Mouse (Mus musculus) forebrain, embryonic 15.5 days (tissue): ENCODE results near the gene Tomm40l. TPM values are rescaled to one million over a fixed set of nuclear protein-coding genes. Genes with fewer than 3 reads are reported as not detected.

ENCODE experiments used
- ATAC-seq: fragments of 200-750 bp; cut with Nextera tagmentation; replicated peaks from 2 replicates; pipeline ENCODE4 v1.8.0; 2017; ENCODE audit warnings: mild to moderate bottlenecking, moderate TSS enrichment, moderate library complexity
- H3K27ac ChIP-seq: fragments of 300-500 bp; sonication (generic); replicated peaks from 2 replicates; pipeline ENCODE4 v1.5.1; 2015; ENCODE audit warnings: mild to moderate bottlenecking, inconsistent platforms
- H3K27me3 ChIP-seq: fragments of 300-500 bp; sonication (generic); 2 replicates; pipeline ENCODE4 v1.6.1; 2015; ENCODE audit warnings: inconsistent platforms
- H3K36me3 ChIP-seq: fragments of 300-500 bp; sonication (generic); 2 replicates; pipeline ENCODE4 v1.6.1; 2015; ENCODE audit warnings: mild to moderate bottlenecking, inconsistent platforms
- H3K4me1 ChIP-seq: fragments of 300-500 bp; sonication (generic); 2 replicates; pipeline ENCODE4 v1.6.1; 2015; ENCODE audit warnings: inconsistent platforms
- H3K4me2 ChIP-seq: fragments of 300-500 bp; sonication (generic); replicated peaks from 2 replicates; pipeline ENCODE4 v1.6.1; 2015; ENCODE audit warnings: mild to moderate bottlenecking, inconsistent platforms
- H3K4me3 ChIP-seq: fragments of 300-500 bp; sonication (generic); 2 replicates; pipeline ENCODE4 v1.5.1; 2015; ENCODE audit warnings: mild to moderate bottlenecking, inconsistent platforms
- H3K9ac ChIP-seq: fragments of 300-500 bp; sonication (generic); replicated peaks from 2 replicates; pipeline ENCODE4 v1.6.1; 2015; ENCODE audit warnings: mild to moderate bottlenecking, inconsistent platforms
- H3K9me3 ChIP-seq: fragments of 300-500 bp; sonication (generic); 2 replicates; pipeline ENCODE4 v1.6.1; 2016; ENCODE audit warnings: inconsistent platforms
- WGBS: fragments of 180-500 bp; shearing (Covaris S2); methylation state at CpG from one replicate; pipeline ENCODE4 v1.1.7; 2015; ENCODE audit warnings: mixed read lengths; 5-methylcytosine and 5-hydroxymethylcytosine counted together
- polyA plus RNA-seq: library from polyadenylated mRNA; unstranded; fragments of >200 nt; fragmentation: Nextera tagmentation; extraction: Ambion mirVana; gene quantifications from 2 replicates; pipeline ENCODE4 v1.2.1, GENCODE M21; 2015

The Tomm40l gene
- polyA plus RNA-seq, 1 experiment from 2014 or later = 46.6 TPM

DNA sequence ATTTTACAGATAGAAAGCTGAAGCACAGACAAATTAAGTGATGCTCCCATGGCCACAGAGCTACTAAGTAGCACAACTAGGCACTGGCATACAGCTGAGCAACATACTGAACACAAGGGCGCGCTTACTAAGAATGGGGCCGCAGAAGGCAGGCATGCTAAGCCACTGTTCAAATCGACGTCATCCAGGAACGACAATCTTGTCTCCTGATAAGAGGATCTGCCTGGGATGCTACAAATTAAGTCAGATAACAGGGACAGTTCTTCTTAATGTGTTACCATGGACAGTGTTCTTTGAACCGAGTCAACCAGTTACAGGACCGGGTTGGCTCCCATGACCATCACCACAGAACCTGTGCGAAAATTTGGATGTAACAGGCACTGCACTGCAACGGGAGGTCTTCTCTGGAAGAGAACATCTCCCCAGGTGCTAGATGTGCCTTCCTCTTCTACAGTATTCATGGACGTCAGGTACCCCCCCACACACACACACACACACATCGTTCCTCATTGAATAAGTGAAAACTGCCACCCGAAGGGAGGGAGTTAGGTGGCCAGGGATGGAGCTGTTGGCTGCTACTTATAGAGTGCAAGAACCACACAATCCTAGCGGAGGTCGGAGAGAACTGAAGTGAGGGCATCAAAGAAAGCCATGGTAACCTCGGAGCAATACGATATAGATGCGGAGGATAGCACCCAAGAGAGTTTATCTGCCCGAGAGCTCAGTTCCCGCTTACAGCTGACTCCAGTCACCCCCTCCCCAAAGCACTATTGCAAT is 27.1 kb downstream of the Tomm40l start:
- Histone ChIP-seq H3K9me3 (no peaks in the 10 kb centered on the region), H3K9ac (peak overlapping the region; percentile 44; the same call in 1 of the 2 replicates), H3K4me2 (peak overlapping the region; percentile 96), H3K36me3 (no peaks in the 10 kb centered on the region), H3K4me3 (peak overlapping the region; percentile 53), H3K27ac (no peak overlapping the region), H3K4me1 (peaks cover 24% of the 10 kb centered on the region), H3K27me3 (peaks cover 48% of the 10 kb centered on the region)
- 7% methylated on average over 20 of the region's 20 CpGs for WGBS
- peak; percentile 24; the same call in 1 of the 2 replicates for ATAC-seq

DNA sequence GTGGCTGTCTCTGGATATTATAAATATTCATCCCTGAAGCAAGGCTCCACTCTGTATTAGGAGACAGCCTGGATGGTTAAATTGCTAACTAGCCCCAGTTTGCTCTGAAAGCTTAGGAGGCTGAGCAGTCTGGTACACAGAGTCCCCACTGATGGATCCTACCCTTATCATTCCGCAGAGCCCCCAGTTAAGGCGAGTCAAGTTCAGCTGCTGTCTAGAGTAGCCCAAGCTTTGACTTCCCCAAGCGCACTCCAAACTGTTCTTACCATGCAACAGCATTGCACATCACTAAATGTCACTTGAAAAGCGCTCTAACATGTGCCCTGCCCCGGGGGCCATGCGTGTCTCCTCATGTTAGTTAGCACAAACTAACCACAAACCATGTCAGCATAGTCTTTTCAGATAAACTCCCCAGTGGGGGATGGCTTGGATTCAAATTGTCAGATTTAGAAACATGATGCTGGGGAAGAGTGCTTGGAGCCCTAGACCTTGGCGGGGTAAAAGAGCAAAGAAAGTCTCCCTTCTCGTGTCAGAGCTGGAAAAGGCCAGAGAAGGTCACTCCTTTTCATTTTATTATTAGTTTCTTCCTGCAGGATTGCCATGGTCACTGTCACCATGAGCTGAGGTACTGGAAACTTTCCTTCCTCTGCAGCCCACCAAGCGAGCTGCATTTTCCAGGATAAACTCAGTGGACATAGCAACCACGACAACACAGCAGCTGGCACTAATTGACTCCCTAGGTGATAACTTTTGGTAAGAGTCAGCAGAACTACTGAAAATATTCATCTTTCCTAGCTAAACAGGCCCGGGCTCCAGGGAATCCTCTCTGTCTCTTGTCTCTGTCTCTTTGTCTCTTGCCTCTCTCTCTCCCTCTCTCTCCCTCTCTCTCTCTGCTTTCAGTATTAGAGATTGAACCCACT is 28.1 kb downstream of the Tomm40l start:
- Histone ChIP-seq H3K27ac (no peak overlapping the region), H3K36me3 (no peaks in the 10 kb centered on the region), H3K9me3 (no peaks in the 10 kb centered on the region), H3K27me3 (peaks cover 48% of the 10 kb centered on the region), H3K9ac (no peak overlapping the region), H3K4me3 (no peak overlapping the region), H3K4me1 (peaks cover 24% of the 10 kb centered on the region), H3K4me2 (0 out of 2 replicates have a peak overlapping the region, but pooled peaks have one; percentile 27)
- ATAC-seq = no peak
- WGBS = 30% methylated on average over 11 of the region's 11 CpGs

DNA sequence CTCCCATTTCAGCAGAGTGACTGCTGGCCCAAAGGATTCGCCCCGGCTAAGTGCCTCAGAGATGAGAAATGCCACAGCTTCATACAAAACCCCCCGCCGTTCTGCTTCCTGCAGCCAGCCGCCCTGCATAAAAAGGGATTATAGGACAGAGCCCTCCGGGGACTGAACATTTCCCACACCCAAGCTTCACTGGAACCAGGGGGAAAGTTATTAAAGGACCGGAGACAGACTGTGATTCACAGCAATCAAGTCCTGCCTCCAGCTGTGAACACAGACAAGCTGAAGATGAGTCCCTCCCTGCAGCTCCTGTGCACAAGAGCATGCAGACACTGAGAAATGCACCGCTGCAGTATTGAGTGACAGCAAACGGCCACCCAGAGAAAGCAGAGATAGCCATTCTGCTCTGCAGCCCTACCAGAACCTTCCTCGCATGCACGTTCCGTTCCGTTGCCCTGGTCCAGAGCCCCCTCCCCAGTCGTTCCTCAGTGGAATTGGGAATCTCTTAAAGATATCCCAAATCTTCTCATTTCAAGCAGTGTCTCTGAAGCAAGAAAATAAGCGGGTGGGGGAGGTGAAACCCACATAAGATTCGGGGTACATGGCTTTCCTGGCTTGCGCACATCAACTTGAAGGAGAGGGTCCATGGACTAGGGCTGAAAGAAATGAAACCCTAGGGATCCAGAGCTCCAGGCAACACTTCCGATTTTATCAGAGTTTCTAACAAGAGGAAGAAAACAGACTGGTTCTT is 29.0 kb downstream of the Tomm40l start:
- peak overlapping the region; percentile 27 for H3K4me2 ChIP-seq
- peak overlapping the region; percentile 13 for H3K4me3 ChIP-seq
- 3% methylated on average over 18 of the region's 18 CpGs for WGBS
- H3K9me3 ChIP-seq = no peaks in the 10 kb centered on the region
- H3K9ac ChIP-seq = peak overlapping the region; percentile 22; the same call in 1 of the 2 replicates
- peaks cover 31% of the 10 kb centered on the region for H3K4me1 ChIP-seq
- no peaks in the 10 kb centered on the region for H3K36me3 ChIP-seq
- no peak overlapping the region for H3K27ac ChIP-seq
- peaks cover 48% of the 10 kb centered on the region for H3K27me3 ChIP-seq
- no peak for ATAC-seq

DNA sequence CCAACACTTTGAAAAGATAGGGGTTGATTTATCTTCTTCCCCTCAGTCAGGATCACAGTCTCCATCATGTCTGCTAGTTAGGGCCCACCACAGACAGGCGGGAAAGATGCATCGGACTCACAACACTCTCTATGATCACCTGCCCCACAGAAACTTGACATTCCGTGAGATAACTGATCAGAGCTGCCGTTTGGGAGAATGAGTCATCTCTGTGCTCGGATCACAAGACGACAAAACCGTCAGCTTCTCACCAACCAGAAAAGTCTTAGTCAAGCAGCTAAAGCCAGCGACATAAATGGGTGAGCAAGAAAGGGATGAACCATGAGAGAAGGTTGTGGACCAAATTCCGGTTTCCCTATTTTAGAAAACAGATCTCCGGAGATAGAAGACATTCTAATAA is 30.0 kb downstream of the Tomm40l start:
- no peak for ATAC-seq
- Histone ChIP-seq H3K4me3 (no peak overlapping the region), H3K27ac (no peak overlapping the region), H3K9ac (no peak overlapping the region), H3K36me3 (no peaks in the 10 kb centered on the region), H3K4me2 (no peak overlapping the region), H3K9me3 (no peaks in the 10 kb centered on the region), H3K27me3 (peaks cover 44% of the 10 kb centered on the region), H3K4me1 (peaks cover 32% of the 10 kb centered on the region)
- WGBS = 55% methylated on average over 10 of the region's 10 CpGs

DNA sequence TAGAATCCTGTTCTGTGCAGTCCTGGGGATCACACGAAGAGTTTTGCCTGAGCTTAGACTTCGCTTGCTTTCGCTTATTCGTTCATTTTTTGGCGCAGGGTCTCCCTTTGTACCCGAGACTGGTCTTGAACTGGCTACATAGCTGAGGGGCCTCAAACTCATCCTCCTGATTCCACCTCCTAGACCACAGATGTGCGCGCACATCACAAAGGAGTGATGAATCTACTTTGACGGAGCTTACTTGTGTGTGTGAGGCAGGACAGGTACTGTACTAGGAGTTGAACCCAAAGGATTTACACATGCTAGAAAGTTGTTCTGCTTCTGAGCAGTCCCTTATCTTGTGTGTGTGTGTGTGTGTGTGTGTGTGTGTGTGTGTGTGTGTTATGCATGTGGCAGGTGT is 31.5 kb downstream of the Tomm40l start:
- no peak for ATAC-seq
- Histone ChIP-seq H3K4me1 (peaks cover 26% of the 10 kb centered on the region), H3K4me3 (no peak overlapping the region), H3K9ac (no peak overlapping the region), H3K27me3 (peaks cover 39% of the 10 kb centered on the region), H3K36me3 (no peaks in the 10 kb centered on the region), H3K27ac (no peak overlapping the region), H3K9me3 (no peaks in the 10 kb centered on the region), H3K4me2 (no peak overlapping the region)
- 97% methylated on average over 9 of the region's 9 CpGs for WGBS

DNA sequence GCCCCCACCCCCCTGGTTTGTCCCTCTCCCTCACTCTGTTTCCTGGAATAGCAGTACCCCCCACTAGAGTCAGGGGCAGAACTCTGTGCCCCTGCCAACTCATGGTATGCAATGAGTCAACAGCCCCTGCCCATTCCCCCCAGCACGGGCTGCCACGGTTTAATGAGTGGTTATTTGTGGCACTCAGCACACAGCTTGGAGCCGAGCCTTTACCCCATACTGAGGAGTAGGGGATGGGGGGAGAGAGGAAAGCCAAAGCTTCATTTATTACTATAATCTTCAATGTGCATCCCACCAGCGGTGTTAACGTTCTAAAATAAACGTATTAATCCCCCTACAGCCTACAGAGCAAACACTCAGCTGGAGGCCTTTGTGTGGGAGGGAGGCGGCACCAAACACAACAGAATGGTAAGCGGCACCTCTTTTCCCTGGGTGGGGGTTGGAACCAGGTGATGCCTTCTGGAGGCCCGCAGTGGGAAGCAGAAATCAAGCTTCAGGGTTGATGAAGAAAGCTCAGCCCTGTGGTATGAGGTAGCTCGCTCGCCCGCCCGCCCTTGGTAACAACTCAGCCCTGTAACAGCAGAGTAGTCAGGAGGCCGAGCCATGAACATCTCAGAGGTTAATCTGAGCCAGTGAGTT is 32.7 kb downstream of the Tomm40l start:
- Histone ChIP-seq H3K4me1 (peaks cover 20% of the 10 kb centered on the region), H3K4me3 (no peak overlapping the region), H3K9ac (no peak overlapping the region), H3K4me2 (no peak overlapping the region), H3K9me3 (no peaks in the 10 kb centered on the region), H3K36me3 (no peaks in the 10 kb centered on the region), H3K27ac (no peak overlapping the region), H3K27me3 (peaks cover 31% of the 10 kb centered on the region)
- WGBS = 19% methylated on average over 14 of the region's 14 CpGs
- peak; percentile 36; the same call in 1 of the 2 replicates for ATAC-seq

DNA sequence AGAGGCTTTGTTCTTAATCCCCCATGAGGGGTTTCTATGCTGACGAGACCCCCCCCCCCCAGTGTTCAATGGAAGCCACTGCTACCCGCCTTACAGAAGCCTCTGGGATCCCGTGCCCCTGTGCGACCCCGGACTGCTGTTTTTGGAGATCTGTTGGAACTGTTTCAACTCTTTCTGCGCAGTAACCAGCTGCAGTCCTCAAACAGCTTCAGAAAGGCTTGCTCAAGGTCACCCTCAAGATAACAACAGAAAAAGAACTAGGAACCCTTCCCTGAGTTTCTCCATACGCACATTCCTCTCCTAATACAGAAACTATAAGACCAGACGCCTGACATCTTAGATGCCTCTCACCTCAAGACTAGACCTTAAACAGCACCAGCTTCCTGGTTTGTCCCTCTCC is 33.3 kb downstream of the Tomm40l start:
- Histone ChIP-seq H3K27ac (no peak overlapping the region), H3K4me1 (peaks cover 20% of the 10 kb centered on the region), H3K36me3 (no peaks in the 10 kb centered on the region), H3K9ac (no peak overlapping the region), H3K9me3 (no peaks in the 10 kb centered on the region), H3K27me3 (peaks cover 25% of the 10 kb centered on the region), H3K4me3 (no peak overlapping the region), H3K4me2 (no peak overlapping the region)
- ATAC-seq = no peak
- WGBS = 9% methylated on average over 8 of the region's 8 CpGs

DNA sequence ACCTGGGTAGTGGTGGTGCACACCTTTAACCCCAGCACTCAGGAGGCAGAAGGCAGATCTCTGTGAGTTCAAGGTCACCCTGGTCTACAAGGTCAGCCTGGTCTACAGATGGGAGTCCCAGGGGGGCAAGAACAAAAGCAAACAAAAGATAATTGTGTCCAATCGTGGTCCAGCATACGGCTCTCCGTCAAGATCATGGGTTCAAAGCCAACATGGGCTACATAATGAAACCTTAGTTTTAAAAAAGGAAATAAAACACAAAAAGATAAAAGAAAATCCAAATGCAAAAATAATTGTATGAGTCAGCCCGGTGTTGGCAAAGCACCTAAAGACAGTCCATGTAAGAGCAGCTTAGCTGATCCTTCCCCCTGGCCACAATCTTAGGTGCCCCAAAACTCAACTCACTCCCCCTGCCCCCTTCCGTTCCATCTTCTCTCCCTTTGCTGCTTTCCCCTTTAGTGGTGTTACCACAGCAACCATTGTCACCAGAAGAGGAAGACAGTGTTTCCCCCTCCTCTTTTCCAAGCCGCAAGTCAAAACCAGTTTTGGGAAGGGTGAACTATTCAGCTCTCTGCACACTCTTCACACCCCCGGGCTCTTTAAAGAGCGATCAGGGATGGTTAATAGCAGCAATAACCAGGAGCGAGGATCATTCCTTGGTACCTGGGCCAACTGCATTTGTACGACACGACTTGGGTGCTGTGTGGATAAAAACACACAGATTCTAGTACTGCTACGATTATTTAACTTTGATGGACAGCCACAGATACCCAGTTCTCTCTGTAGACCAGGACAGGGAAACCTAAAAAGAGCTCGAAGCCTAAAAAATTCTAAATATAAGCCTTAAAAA is 34.2 kb downstream of the Tomm40l start:
- H3K9ac ChIP-seq = no peak overlapping the region
- H3K36me3 ChIP-seq = no peaks in the 10 kb centered on the region
- H3K27ac ChIP-seq = no peak overlapping the region
- peaks cover 11% of the 10 kb centered on the region for H3K4me1 ChIP-seq
- WGBS = 30% methylated on average over 13 of the region's 13 CpGs
- no peak overlapping the region for H3K4me2 ChIP-seq
- H3K27me3 ChIP-seq = peaks cover 16% of the 10 kb centered on the region; the same call in 1 of the 2 replicates
- H3K4me3 ChIP-seq = no peak overlapping the region
- ATAC-seq = no peak
- H3K9me3 ChIP-seq = no peaks in the 10 kb centered on the region

DNA sequence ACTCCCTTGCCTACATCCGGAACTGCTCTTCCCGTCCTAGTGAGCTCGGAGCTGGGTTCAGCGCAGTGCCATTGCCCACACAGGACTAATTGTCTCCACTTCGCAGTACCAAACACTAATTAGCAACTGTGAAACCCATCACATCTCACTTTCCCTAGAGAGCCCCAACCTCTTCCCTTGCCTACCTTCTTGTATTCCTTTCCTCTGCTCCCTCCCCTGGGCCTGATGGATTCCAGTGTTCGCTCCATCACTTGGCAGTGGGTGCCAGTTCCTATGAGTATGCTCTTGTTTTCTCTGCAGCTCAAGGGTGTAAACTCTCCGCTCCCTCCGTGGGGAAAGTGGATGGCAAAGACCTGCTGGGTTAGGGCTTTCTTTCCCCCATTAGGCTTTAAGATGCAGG is 36.7 kb downstream of the Tomm40l start:
- no peaks in the 10 kb centered on the region for H3K27me3 ChIP-seq
- no peak for ATAC-seq
- H3K4me3 ChIP-seq = no peak overlapping the region
- no peak overlapping the region for H3K4me2 ChIP-seq
- H3K27ac ChIP-seq = no peak overlapping the region
- no peak overlapping the region for H3K9ac ChIP-seq
- no peaks in the 10 kb centered on the region for H3K9me3 ChIP-seq
- 0 out of 2 replicates have a peak, but pooled peaks cover 8% of the 10 kb centered on the region for H3K4me1 ChIP-seq
- WGBS = 54% methylated on average over 8 of the region's 8 CpGs
- no peaks in the 10 kb centered on the region for H3K36me3 ChIP-seq

DNA sequence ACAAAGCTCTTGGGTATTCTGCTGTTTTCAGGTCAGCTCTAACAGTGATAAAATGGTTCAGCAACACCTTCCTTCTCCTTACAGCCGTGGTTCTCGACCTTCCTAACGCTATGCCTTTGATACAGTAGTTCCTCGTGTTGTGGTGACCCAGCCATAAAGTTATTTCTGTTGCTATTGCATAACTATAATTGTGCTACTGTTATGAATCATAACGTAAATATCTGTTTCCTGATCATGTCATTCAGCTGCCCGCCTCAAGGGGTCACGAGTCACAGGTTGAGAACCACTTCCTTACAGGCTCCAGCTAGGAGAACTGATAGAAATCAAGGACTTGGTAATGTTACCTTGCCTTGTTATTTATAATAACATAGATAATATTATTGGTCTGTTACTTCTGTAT is 38.0 kb downstream of the Tomm40l start:
- no peak for ATAC-seq
- Histone ChIP-seq H3K9ac (no peak overlapping the region), H3K4me3 (no peak overlapping the region), H3K9me3 (no peaks in the 10 kb centered on the region), H3K27me3 (no peaks in the 10 kb centered on the region), H3K36me3 (no peaks in the 10 kb centered on the region), H3K4me1 (0 out of 2 replicates have a peak, but pooled peaks cover 8% of the 10 kb centered on the region), H3K4me2 (no peak overlapping the region), H3K27ac (no peak overlapping the region)
- 90% methylated on average over 7 of the region's 7 CpGs for WGBS

DNA sequence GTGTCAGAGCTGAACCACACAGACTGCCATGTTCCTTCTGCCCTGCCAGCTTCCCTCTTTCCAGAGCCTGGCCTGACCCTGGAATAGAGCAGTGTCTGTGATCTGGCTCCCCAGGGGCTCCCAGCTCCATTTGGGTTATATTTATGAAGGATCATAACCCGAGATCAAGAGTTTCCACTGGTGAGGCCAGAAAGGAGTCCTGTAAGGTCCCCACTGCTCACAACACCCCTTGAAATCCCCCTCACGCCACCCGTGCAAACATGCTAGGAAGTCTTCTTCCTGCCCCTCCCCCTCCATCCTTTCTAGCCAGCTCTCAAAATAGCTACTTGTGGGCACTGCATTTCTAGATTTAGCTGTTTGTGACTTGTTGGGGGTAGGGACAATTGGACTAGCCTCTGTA is 38.7 kb downstream of the Tomm40l start:
- Histone ChIP-seq H3K4me1 (0 out of 2 replicates have a peak, but pooled peaks cover 4% of the 10 kb centered on the region), H3K36me3 (no peaks in the 10 kb centered on the region), H3K4me2 (no peak overlapping the region), H3K9ac (no peak overlapping the region), H3K27ac (no peak overlapping the region), H3K4me3 (no peak overlapping the region), H3K9me3 (no peaks in the 10 kb centered on the region), H3K27me3 (no peaks in the 10 kb centered on the region)
- WGBS = 79% methylated on average over 3 of the region's 3 CpGs
- no peak for ATAC-seq
